Mouse (Mus musculus) heart, postnatal 0 days (tissue): ENCODE measurements around the gene Naaladl2.

Source experiments
- CTCF ChIP-seq: IDR thresholded peaks from 2 replicates; pipeline ENCODE4 v1.5.1; 2016; ENCODE audit warnings: antibody characterized with exemption, control low read depth, low read depth
- EP300 ChIP-seq: IDR thresholded peaks from 2 replicates; pipeline ENCODE4 v1.6.1; 2016; ENCODE audit warnings: antibody characterized with exemption, low read depth

DNA sequence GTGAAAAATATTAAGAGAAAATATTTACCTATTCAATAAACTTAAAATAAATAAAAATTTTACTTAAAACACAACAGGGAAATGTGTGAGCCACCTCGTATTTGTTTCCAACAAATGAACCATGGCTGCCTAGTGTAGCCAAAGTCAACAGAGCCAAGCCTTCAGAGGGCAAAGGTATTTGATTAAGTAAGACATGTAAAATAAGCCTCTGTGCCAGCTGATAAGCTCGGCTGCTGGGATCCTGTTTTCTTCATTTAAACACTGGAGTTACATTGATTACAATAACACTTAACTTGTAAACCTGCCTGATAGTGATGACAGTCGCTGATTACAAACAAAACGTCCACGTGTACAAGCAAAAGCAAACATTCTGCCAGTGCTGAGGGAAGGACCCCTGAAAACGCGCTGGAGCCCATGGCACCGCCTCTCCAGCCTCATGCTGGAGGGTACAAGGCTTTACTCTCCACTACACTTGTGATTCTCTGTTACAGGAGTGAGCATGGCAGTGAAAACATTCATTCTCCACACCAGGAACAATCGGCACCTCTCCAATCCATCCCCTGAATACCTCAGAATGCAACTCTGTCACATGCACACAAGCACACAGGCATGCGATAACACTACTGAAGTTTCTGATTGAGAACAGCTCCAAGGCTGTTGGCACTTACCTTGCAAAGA is 361.1 kb downstream of the Naaladl2 start:
- TF ChIP-seq CTCF = no peak
- no peak for TF ChIP-seq EP300
